Mouse (Mus musculus): ENCODE results near the gene Gal3st1. TPM values are rescaled to one million over a fixed set of nuclear protein-coding genes. Genes with fewer than 3 reads are reported as not detected.

Gene Gal3st1
- not detected in 2 replicates for polyA plus RNA-seq (2012; ENCODE audit: low replicate concordance)

DNA sequence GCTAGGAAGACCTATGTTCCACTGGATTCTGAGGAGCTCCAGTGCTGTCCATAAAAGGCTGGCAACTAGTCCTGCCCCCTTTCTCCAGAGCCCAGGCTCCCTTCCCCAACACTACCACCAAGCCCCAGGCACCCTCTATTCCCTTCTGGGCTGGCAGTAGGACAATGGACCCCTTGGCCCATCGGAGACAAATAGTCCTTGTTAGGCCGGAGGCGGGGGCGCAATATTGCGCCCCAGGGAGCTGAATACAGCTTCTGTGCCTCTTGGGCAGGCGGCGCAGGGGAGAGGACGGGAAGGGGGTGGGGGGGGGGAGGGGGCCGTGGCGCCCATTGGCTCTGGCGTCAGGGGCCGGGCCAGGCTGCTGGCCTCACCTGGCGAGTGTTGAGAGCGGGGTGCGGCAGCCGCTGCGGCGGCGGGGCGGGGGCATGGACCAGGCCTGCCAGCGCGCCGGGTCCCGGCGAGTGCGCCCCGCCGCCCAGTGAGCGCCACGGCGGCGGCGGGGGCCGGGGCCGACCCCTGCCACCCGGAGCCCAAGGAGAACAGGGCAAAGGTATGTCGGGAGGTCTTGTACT lies at the start of gene Gal3st1:
Gene Gal3st1 (plus strand): TSS at position 346 of the 572 bp plus-strand sequence.

GRCm38 (mm10) chr11:3963610-3964415 lies 19.6 kb upstream of the Gal3st1 start, which contains the start of gene Pes1:
Gene Pes1 (plus strand): TSS chr11:3963975.

GRCm38 (mm10) chr11:3976678-3977077 lies 6.8 kb upstream of the Gal3st1 start, which contains the start of gene 4930556J24Rik:
Gene 4930556J24Rik (minus strand): TSS chr11:3976778.

DNA sequence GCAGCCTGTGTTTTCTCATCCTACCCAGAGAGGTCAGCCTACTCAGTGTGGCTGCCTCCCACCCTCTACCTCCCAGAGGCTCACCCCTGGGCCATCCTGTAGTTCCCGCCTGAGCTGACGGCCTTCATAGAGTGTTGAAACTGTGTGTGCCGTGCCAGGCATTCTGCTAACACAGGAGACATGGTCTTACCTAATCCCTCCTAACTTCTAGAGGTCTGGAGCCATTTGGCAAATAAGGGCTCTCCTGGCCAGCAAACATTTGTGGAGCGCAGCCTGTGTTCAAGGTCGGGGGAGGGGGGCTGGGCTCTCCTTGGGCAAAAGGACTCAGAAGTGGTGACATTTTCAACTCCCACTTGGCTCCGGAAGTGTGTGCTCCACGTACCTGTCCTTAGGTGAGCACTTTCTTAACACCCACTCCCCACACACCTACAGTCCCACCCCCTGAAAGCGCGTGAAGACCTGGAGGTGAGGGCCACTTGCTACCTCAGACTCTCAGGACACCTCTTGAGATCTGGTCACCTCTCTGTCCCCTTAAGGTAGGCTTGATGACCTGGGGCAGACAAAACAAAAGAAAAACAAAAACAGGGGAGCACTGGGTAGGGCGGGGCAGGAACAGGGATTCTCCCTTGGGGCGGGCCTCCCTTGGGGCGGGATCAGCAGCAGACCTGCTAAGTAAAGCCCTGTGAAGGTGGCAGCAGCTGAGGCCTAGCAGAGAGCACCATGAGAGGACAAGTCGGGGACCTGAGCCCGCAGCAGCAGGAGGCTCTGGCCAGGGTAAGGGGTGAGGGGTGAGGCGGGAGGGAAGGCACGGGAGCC lies 47.9 kb downstream of the Gal3st1 start, which contains the start of gene Sec14l4:
Gene Sec14l4 (plus strand): TSS at position 337 of the 816 bp plus-strand sequence.

Other genes with a start within 250 kb of the Gal3st1 start
- gene Osbp2, start 119.7 kb upstream of the Gal3st1 start, polyA plus RNA-seq (2012; ENCODE audit: low replicate concordance): 0.02 and 0.04 TPM in 2 replicates
- 0.04 TPM in 1 of 2 replicates, not detected in the other for gene 4921536K21Rik, start 88.5 kb upstream of the Gal3st1 start, polyA plus RNA-seq (2012; ENCODE audit: low replicate concordance)
- gene Dusp18, start 88.4 kb upstream of the Gal3st1 start, polyA plus RNA-seq (2012; ENCODE audit: low replicate concordance): 0.04 and 0.18 TPM in 2 replicates
- 3.6 and 10.2 TPM in 2 replicates for gene Slc35e4, start 69.0 kb upstream of the Gal3st1 start, polyA plus RNA-seq (2012; ENCODE audit: low replicate concordance)
- gene Tcn2, start 51.5 kb upstream of the Gal3st1 start, polyA plus RNA-seq (2012; ENCODE audit: low replicate concordance): 7.1 and 21.6 TPM in 2 replicates
- 10.4 and 33.7 TPM in 2 replicates for gene Pes1, start 19.7 kb upstream of the Gal3st1 start, polyA plus RNA-seq (2012; ENCODE audit: low replicate concordance)
- not detected in 2 replicates for gene 4930556J24Rik, start 6.9 kb upstream of the Gal3st1 start, polyA plus RNA-seq (2012; ENCODE audit: low replicate concordance)
- not detected in 2 replicates for gene Sec14l4, start 47.8 kb downstream of the Gal3st1 start, polyA plus RNA-seq (2012; ENCODE audit: low replicate concordance)
- not detected in 2 replicates for gene Sec14l3, start 81.2 kb downstream of the Gal3st1 start, polyA plus RNA-seq (2012; ENCODE audit: low replicate concordance)
- gene Mtfp1, start 111.8 kb downstream of the Gal3st1 start, polyA plus RNA-seq (2012; ENCODE audit: low replicate concordance): 2.3 and 4.6 TPM in 2 replicates
- 0.96 and 6.3 TPM in 2 replicates for gene Sec14l2, start 139.8 kb downstream of the Gal3st1 start, polyA plus RNA-seq (2012; ENCODE audit: low replicate concordance)
- 26.9 and 39.5 TPM in 2 replicates for gene Rnf215, start 151.6 kb downstream of the Gal3st1 start, polyA plus RNA-seq (2012; ENCODE audit: low replicate concordance)
- 3.5 and 5.0 TPM in 2 replicates for gene Ccdc157, start 176.7 kb downstream of the Gal3st1 start, polyA plus RNA-seq (2012; ENCODE audit: low replicate concordance)
- gene Sf3a1, start 176.7 kb downstream of the Gal3st1 start, polyA plus RNA-seq (2012; ENCODE audit: low replicate concordance): 34.5 and 66.6 TPM in 2 replicates
- 43.9 and 56.0 TPM in 2 replicates for gene Tbc1d10a, start 203.2 kb downstream of the Gal3st1 start, polyA plus RNA-seq (2012; ENCODE audit: low replicate concordance)
- gene Castor1, start 234.6 kb downstream of the Gal3st1 start, polyA plus RNA-seq (2012; ENCODE audit: low replicate concordance): 4.4 and 7.2 TPM in 2 replicates

All from hematopoietic multipotent progenitor cell, adult 10-12 weeks (in vitro differentiated cells).